Mouse (Mus musculus) liver, embryonic 14.5 days (tissue): ENCODE measurements at regions not wholly inside any gene's neighbourhood (a gene's known extent, or its start where the extent isn't known, plus 50 kb on each side); places are given as distances from the start of the nearest gene placed in this dataset.

Source experiments
- ATAC-seq: fragments of 200-750 bp; cut with Nextera tagmentation; 2 replicates; pipeline ENCODE4 v1.8.0; 2017; ENCODE audit warnings: moderate number of reproducible peaks, mild to moderate bottlenecking, moderate library complexity; ENCODE audit not compliant: insufficient read depth
- DNase-seq, 3 experiments: peaks; one replicate each; pipeline ENCODE4 v3.0.0-alpha.2; 2012 to 2013; ENCODE audit warnings: low read depth in 3 of 3, low spot score in 3 of 3
- H3K27ac ChIP-seq: fragments of 300-500 bp; sonication (generic); 2 replicates; pipeline ENCODE4 v1.5.1; 2014; ENCODE audit warnings: moderate library complexity, mild to moderate bottlenecking, control low read depth, inconsistent platforms
- H3K27me3 ChIP-seq: fragments of 300-500 bp; sonication (generic); 2 replicates; pipeline ENCODE4 v1.6.1; 2014; ENCODE audit warnings: mild to moderate bottlenecking, low read length, moderate library complexity; ENCODE audit not compliant: control insufficient read depth, insufficient read depth
- H3K36me3 ChIP-seq: fragments of 300-500 bp; sonication (generic); replicated peaks from 2 replicates; pipeline ENCODE4 v1.6.1; 2014; ENCODE audit warnings: low read depth; ENCODE audit not compliant: control insufficient read depth, insufficient read depth
- H3K4me1 ChIP-seq, 2 experiments: fragments of 200-500 bp in 1 of 2; fragments of 300-500 bp in 1 of 2; sonication (generic) in 1 of 2; replicated peaks; 2 replicates each; pipeline ENCODE4 v1.6.1; 2012 to 2014; ENCODE audit warnings: antibody characterized with exemption in 1 of 2, inconsistent platforms in 1 of 2, low read length in 1 of 2; ENCODE audit not compliant: control insufficient read depth in 2 of 2, insufficient read depth in 2 of 2
- H3K4me2 ChIP-seq: fragments of 300-500 bp; sonication (generic); 2 replicates; pipeline ENCODE4 v1.6.1; 2014; ENCODE audit warnings: low read depth, mild to moderate bottlenecking, control low read depth, moderate library complexity
- H3K4me3 ChIP-seq, 2 experiments: fragments of 200-500 bp in 1 of 2; fragments of 300-500 bp in 1 of 2; sonication (generic) in 1 of 2; 2 replicates each; pipeline ENCODE4 v1.5.1; 2012 to 2014; ENCODE audit warnings: low read depth in 2 of 2, low read length in 2 of 2, mild to moderate bottlenecking in 2 of 2, control low read depth in 1 of 2, inconsistent platforms in 1 of 2, moderate library complexity in 1 of 2; ENCODE audit not compliant: insufficient read depth in 1 of 2
- H3K9ac ChIP-seq: fragments of 300-500 bp; sonication (generic); replicated peaks from 2 replicates; pipeline ENCODE4 v1.6.1; 2014; ENCODE audit warnings: mild to moderate bottlenecking, control low read depth, moderate library complexity
- H3K9me3 ChIP-seq: fragments of 300-500 bp; sonication (generic); 2 replicates; pipeline ENCODE4 v1.6.1; 2016; ENCODE audit warnings: low read length, mixed read lengths; ENCODE audit not compliant: control insufficient read depth
- CTCF ChIP-seq: IDR thresholded peaks from 2 replicates; pipeline ENCODE4 v1.5.1; 2016; ENCODE audit warnings: antibody characterized with exemption, low read depth, control low read depth
- EP300 ChIP-seq: IDR thresholded peaks from 2 replicates; pipeline ENCODE4 v1.6.1; 2016; ENCODE audit warnings: antibody characterized with exemption, low read depth
- WGBS: fragments of 180-500 bp; shearing (Covaris S2); extraction: QIAGEN DNeasy Blood & Tissue Kit; methylation state at CpG from one replicate; pipeline ENCODE4 v1.1.7; 2014; ENCODE audit not compliant: insufficient replicate concordance; 5-methylcytosine and 5-hydroxymethylcytosine counted together

- no peak overlapping the region for H3K4me2 ChIP-seq
- WGBS: 63% methylated on average over 12 of the region's 12 CpGs
- no peak overlapping the region for H3K27ac ChIP-seq
- no peaks in the 10 kb centered on the region for H3K27me3 ChIP-seq
- no peak overlapping the region for H3K9ac ChIP-seq
- TF ChIP-seq EP300 (no peak), CTCF (no peak)
- H3K9me3 ChIP-seq: no peaks in the 10 kb centered on the region
- no peaks in the 10 kb centered on the region for H3K36me3 ChIP-seq
- ATAC-seq (no peak), DNase-seq (no peak)
- H3K4me1 ChIP-seq: no peaks in the 10 kb centered on the region
- no peak overlapping the region for H3K4me3 ChIP-seq
These were observed 323.8 kb upstream of the Tmpo start for GRCm38 (mm10) chr10:91504891-91505290.

- no peak overlapping the region for H3K4me3 ChIP-seq
- H3K27me3 ChIP-seq: no peaks in the 10 kb centered on the region
- ATAC-seq (no peak), DNase-seq (no peak)
- TF ChIP-seq CTCF: no peak
- TF ChIP-seq EP300: no peak
- no peaks in the 10 kb centered on the region for H3K4me1 ChIP-seq
- H3K4me2 ChIP-seq: no peak overlapping the region
- no peaks in the 10 kb centered on the region for H3K9me3 ChIP-seq
- 62% methylated on average over 4 of the region's 4 CpGs for WGBS
- no peak overlapping the region for H3K9ac ChIP-seq
- H3K27ac ChIP-seq: no peak overlapping the region
- no peaks in the 10 kb centered on the region for H3K36me3 ChIP-seq
These were observed 317.4 kb upstream of the Tmpo start for GRCm38 (mm10) chr10:91498543-91498942.

GRCm38 (mm10) chr10:91464691-91465090 is 283.6 kb upstream of the Tmpo start:
- Histone ChIP-seq H3K4me3 (no peak overlapping the region), H3K9ac (no peak overlapping the region), H3K27ac (no peak overlapping the region), H3K36me3 (no peaks in the 10 kb centered on the region), H3K4me1 (no peaks in the 10 kb centered on the region), H3K9me3 (no peaks in the 10 kb centered on the region), H3K27me3 (no peaks in the 10 kb centered on the region), H3K4me2 (no peak overlapping the region)
- 74% methylated on average over 2 of the region's 2 CpGs for WGBS
- ATAC-seq: no peak
- TF ChIP-seq EP300 (no peak), CTCF (no peak)
- DNase-seq: no peak

GRCm38 (mm10) chr10:91447974-91448703 is 267.0 kb upstream of the Tmpo start:
- no peak overlapping the region for H3K9ac ChIP-seq
- DNase-seq: no peak

DNA sequence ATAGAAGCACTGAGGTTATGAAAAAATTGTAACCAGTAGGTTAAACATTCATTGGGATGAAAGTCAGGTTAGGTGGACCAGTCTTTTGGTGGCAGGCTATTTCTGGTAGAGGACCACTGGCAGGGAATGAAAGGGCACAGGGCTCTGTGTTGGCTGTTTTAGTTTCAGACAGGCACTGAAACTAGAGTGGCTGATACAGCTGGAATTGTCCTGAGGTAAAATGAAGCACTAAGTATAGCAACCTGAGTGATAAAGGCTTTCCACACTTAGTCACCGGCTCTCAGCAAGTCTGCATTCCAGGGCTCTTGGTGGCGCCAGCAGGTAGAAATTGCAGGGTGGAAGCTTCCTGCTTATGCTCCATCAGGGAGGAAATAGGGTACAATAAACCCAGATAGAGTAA is 262.2 kb upstream of the Tmpo start:
- Histone ChIP-seq H3K36me3 (no peaks in the 10 kb centered on the region), H3K9ac (no peak overlapping the region), H3K4me3 (no peak overlapping the region), H3K4me2 (no peak overlapping the region), H3K9me3 (no peaks in the 10 kb centered on the region), H3K27ac (no peak overlapping the region), H3K4me1 (no peaks in the 10 kb centered on the region), H3K27me3 (no peaks in the 10 kb centered on the region)
- TF ChIP-seq EP300 (no peak), CTCF (no peak)
- WGBS: 44% methylated on average over 2 of the region's 2 CpGs
- DNase-seq: no peak
- no peak for ATAC-seq

More at GRCm38 (mm10) chr10:91447974-91448703, 267.0 kb upstream of the Tmpo start:
- no peak overlapping the region for H3K4me2 ChIP-seq
- H3K36me3 ChIP-seq: no peaks in the 10 kb centered on the region
- TF ChIP-seq CTCF (no peak), EP300 (no peak)
- 61% methylated on average over 10 of the region's 10 CpGs for WGBS
- no peaks in the 10 kb centered on the region for H3K27me3 ChIP-seq
- H3K4me3 ChIP-seq: no peak overlapping the region
- H3K4me1 ChIP-seq: no peaks in the 10 kb centered on the region
- H3K9me3 ChIP-seq: no peaks in the 10 kb centered on the region
- H3K27ac ChIP-seq: no peak overlapping the region
- ATAC-seq: no peak
